Mouse (Mus musculus): Measurements from ENCODE around the gene Smim4. TPM values are rescaled to one million over a fixed set of nuclear protein-coding genes. Genes with fewer than 3 reads are reported as not detected.

Smim4 gene
- polyA plus RNA-seq, 1 experiment from 2014 or later, result 82.2 TPM

DNA sequence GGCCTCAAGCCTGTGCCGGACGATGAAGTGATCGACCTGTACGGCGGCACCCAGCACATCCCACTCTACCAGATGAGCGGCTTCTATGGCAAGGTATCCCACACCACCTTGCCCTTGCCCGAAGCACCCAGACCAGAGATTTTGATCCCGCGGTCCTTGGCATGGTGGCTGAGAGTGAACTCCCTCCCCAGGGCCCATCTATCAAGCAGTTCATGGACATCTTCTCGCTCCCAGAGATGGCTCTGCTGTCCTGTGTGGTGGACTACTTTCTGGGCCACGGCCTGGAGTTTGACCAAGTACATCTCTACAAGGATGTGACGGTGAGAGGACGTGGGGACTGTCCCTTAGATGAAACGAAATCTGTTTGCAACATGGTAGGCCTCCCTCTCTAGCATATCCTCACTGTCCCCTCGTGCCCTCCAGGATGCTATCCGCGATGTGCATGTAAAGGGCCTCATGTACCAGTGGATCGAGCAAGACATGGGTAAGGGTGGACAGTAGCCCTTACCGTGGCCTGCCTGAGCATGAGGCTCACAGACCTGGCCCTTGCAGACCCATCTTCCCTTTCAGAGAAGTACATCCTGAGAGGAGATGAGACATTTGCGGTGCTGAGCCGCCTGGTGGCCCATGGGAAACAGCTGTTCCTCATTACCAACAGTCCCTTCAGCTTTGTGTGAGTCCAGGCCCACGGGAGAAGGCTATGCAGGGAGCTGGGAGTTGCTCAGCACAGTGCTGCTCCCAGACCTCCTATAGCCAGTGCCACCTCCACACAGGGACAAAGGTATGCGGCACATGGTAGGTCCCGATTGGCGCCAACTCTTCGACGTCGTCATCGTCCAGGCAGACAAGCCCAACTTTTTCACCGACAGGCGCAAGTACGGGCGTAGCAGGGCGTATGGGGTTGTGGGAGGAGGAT lies 7.0 kb upstream of the Smim4 start:
- 89% methylated on average over 34 of the region's 34 CpGs for WGBS
- Histone ChIP-seq H3K4me1 (replicated peaks; ENCODE audit: control insufficient read depth, insufficient read depth, low read length) (peaks cover 35% of the 10 kb centered on the region), H3K4me3 (ENCODE audit: low read length) (no peak overlapping the region), H3K9ac (ENCODE audit: low read length) (no peak overlapping the region), H3K27me3 (ENCODE audit: control insufficient read depth, insufficient read depth, low read depth, low read length) (no peaks in the 10 kb centered on the region), H3K4me2 (ENCODE audit: low read depth, low read length) (no peak overlapping the region), H3K27ac (ENCODE audit: low read length) (no peak overlapping the region), H3K36me3 (ENCODE audit: control insufficient read depth, insufficient read depth, low read length) (peaks cover 52% of the 10 kb centered on the region), H3K9me3 (ENCODE audit: control insufficient read depth, low read length) (no peaks in the 10 kb centered on the region)
- no peak for ATAC-seq (ENCODE audit: low read depth)

DNA sequence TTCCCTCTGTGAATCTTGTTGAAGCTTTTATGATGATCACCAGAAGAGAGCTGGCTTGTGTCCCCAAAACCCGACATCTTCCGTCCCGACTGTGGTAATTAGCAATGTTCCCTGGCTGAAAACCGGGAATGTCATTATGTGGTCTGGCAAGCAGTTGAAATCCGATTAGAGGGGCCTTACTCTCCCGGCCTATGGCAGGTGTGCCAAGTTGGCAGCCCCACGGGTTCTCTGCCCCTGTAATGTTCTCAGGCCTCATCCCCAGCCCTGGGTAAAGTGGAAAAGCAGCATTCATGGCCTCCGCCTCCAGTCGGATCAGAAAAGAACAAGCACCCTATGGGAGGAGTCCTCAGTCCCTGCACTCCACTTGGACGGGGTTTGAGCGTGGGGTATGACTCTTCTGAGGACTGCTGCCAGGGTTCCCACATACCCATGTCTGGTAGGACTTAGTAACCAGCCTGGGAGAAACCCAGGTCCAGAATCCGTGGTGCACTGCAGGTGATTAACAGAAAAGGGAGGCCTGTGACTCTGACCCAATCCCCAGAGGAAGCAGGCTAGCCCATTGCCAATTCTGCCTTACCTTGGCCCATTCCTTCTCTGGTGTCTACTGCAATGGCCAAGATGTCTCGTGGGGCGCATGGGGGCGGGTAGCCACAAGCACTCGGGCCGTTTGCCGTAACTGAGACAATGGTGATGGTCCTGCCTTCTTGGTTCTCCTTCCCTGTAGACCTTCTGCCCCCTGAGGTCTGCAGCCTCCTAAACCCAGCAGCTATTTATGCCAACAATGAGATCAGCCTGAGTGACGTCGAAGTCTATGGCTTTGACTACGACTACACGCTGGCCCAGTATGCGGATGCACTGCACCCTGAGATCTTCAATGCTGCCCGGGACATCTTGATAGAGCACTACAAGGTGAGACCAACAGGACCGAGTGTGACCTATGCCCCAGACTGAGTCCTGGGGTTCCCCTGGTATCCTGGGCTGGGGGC lies 5.6 kb upstream of the Smim4 start:
- peak overlapping the region; percentile 89 for H3K27ac ChIP-seq (ENCODE audit: low read length)
- H3K4me3 ChIP-seq (ENCODE audit: low read length), result peak overlapping the region; percentile 94; the same call in 1 of the 2 replicates
- peaks cover 42% of the 10 kb centered on the region for H3K4me1 ChIP-seq (replicated peaks; ENCODE audit: control insufficient read depth, insufficient read depth, low read length)
- H3K9me3 ChIP-seq (ENCODE audit: control insufficient read depth, low read length), result no peaks in the 10 kb centered on the region
- H3K36me3 ChIP-seq (ENCODE audit: control insufficient read depth, insufficient read depth, low read length), result peaks cover 43% of the 10 kb centered on the region
- no peak for ATAC-seq (ENCODE audit: low read depth)
- WGBS, result 78% methylated on average over 25 of the region's 25 CpGs
- H3K9ac ChIP-seq (ENCODE audit: low read length), result peak overlapping the region; percentile 93; the same call in 1 of the 2 replicates
- peak overlapping the region; percentile 91 for H3K4me2 ChIP-seq (ENCODE audit: low read depth, low read length)
- no peaks in the 10 kb centered on the region for H3K27me3 ChIP-seq (ENCODE audit: control insufficient read depth, insufficient read depth, low read depth, low read length)

DNA sequence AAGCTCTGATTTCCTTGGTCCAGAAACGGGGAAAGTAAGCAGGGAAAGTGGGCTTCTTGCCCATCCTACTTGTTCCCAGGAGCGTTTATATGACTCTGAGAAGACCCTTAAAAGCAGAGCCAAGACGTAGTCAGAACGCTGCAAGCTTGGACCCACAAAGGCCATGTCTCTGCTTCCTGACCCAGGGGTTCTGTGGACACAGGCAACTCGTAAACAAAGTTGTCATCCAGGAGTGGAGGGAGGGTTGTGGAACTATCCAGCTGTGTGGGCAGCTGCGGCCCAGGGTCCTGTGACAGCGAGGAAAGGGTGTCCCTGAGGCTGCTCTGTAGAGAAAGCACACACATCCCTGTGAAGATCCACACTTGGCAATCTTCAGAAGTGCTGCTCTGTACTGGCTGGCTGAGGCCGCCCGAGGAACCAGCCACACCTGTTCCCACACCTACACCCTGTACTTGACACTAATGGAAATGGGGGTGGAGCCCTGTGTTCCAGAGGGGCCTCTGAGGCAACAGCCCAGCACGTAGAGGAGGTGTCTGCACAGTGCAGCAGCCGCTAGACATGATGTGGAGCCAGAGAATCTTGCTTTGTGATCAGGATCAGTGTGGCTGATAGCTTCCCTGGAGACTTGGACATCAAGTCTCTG lies 4.4 kb upstream of the Smim4 start:
- no peaks in the 10 kb centered on the region for H3K9me3 ChIP-seq (ENCODE audit: control insufficient read depth, low read length)
- H3K4me3 ChIP-seq (ENCODE audit: low read length), result peak overlapping the region; percentile 94
- peaks cover 42% of the 10 kb centered on the region for H3K4me1 ChIP-seq (replicated peaks; ENCODE audit: control insufficient read depth, insufficient read depth, low read length)
- peak; percentile 50 for ATAC-seq (ENCODE audit: low read depth)
- H3K27me3 ChIP-seq (ENCODE audit: control insufficient read depth, insufficient read depth, low read depth, low read length), result no peaks in the 10 kb centered on the region
- peak overlapping the region; percentile 89 for H3K27ac ChIP-seq (ENCODE audit: low read length)
- H3K36me3 ChIP-seq (ENCODE audit: control insufficient read depth, insufficient read depth, low read length), result peaks cover 34% of the 10 kb centered on the region
- 24% methylated on average over 11 of the region's 11 CpGs for WGBS
- peak overlapping the region; percentile 93 for H3K9ac ChIP-seq (ENCODE audit: low read length)
- peak overlapping the region; percentile 91 for H3K4me2 ChIP-seq (ENCODE audit: low read depth, low read length)

DNA sequence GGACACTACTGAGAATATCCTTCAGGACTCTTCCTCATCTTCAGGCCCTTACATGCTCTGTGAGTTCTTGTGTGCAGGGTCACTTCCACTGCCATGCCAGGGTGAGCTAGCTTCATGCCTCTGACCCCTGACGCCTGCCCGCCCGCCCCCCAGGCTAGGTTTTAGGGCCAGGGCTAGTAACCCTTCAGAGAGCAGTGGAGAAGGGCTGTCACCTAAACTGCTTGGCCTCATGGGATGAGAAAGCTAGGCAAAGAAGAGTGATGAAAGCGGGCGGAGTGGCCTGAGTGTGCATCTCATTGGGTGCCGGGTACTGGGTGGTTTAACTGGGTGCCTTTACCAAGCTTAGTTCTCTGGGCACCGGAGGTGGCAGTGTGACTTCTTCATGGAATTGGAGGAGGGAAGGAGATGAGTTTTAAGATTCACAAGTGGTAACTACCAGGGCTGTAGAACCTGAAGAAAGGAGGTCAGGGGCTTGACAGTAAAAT lies 3.8 kb upstream of the Smim4 start:
- Histone ChIP-seq H3K27ac (ENCODE audit: low read length) (peak overlapping the region; percentile 93), H3K36me3 (ENCODE audit: control insufficient read depth, insufficient read depth, low read length) (peaks cover 29% of the 10 kb centered on the region)

DNA sequence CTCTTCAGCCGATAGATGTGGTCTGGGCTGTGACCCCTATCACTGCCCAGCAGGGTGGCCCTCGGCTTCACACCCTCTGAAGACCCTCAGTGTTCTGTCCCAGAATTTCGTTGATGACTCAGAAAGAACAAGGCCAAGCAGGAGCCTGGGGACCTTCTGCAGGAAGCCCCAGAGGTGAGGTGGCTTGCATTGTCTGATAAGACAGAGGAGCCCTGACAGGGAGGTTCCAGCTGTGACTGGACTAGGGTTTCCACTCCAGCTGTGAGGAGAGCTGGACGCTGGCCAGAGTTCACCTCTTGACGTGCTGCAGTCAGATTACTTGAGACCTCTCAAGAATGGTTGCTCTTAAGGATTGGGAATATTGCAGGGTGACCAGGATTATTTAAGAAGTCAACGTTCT lies 3.3 kb upstream of the Smim4 start:
- H3K9me3 ChIP-seq (ENCODE audit: control insufficient read depth, low read length), result no peaks in the 10 kb centered on the region
- H3K4me3 ChIP-seq (ENCODE audit: low read length), result peak overlapping the region; percentile 94
- H3K9ac ChIP-seq (ENCODE audit: low read length), result peak overlapping the region; percentile 93
- H3K27me3 ChIP-seq (ENCODE audit: control insufficient read depth, insufficient read depth, low read depth, low read length), result no peaks in the 10 kb centered on the region
- H3K36me3 ChIP-seq (ENCODE audit: control insufficient read depth, insufficient read depth, low read length), result peaks cover 24% of the 10 kb centered on the region
- peak overlapping the region; percentile 91 for H3K4me2 ChIP-seq (ENCODE audit: low read depth, low read length)
- H3K27ac ChIP-seq (ENCODE audit: low read length), result peak overlapping the region; percentile 93
- WGBS, result 1% methylated on average over 6 of the region's 6 CpGs
- H3K4me1 ChIP-seq (replicated peaks; ENCODE audit: control insufficient read depth, insufficient read depth, low read length), result peaks cover 42% of the 10 kb centered on the region
- no peak for ATAC-seq (ENCODE audit: low read depth)

More for the DNA sequence above, 3.8 kb upstream of the Smim4 start:
- ATAC-seq (ENCODE audit: low read depth), result no peak
- 67% methylated on average over 7 of the region's 7 CpGs for WGBS
- H3K9ac ChIP-seq (ENCODE audit: low read length), result peak overlapping the region; percentile 93
- H3K4me1 ChIP-seq (replicated peaks; ENCODE audit: control insufficient read depth, insufficient read depth, low read length), result peaks cover 40% of the 10 kb centered on the region
- peak overlapping the region; percentile 94 for H3K4me3 ChIP-seq (ENCODE audit: low read length)
- H3K4me2 ChIP-seq (ENCODE audit: low read depth, low read length), result peak overlapping the region; percentile 91
- no peaks in the 10 kb centered on the region for H3K27me3 ChIP-seq (ENCODE audit: control insufficient read depth, insufficient read depth, low read depth, low read length)
- no peaks in the 10 kb centered on the region for H3K9me3 ChIP-seq (ENCODE audit: control insufficient read depth, low read length)

DNA sequence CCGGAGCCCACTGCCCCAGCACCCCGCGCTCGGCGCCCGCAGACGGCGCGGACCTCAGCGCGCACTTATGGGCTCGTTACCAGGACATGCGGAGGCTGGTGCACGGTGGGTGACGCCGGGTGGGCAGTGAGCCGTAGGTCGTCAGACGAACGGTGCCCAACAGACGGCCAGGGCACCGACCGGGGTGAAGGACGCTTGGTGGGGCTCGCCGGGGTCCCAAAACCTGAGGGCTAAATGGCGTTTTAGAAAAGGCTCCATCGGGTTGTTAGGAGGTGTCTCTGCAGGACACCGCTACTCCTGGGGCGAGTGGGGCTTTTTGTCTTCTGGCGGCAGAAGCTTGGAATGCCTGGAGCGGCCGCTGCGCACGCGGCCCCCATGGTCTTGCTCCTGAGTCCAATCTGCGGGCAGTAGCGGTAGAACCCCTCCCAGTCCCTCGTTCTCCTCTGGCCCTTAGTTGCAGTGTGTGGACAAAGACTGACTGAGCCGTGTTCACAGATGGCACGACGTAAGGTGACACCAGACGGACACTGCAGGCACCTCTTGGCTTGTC lies 2.6 kb upstream of the Smim4 start:
- Histone ChIP-seq H3K27me3 (ENCODE audit: control insufficient read depth, insufficient read depth, low read depth, low read length) (no peaks in the 10 kb centered on the region), H3K9me3 (ENCODE audit: control insufficient read depth, low read length) (no peaks in the 10 kb centered on the region), H3K27ac (ENCODE audit: low read length) (peak overlapping the region; percentile 93), H3K36me3 (ENCODE audit: control insufficient read depth, insufficient read depth, low read length) (peaks cover 17% of the 10 kb centered on the region), H3K9ac (ENCODE audit: low read length) (peak overlapping the region; percentile 93), H3K4me1 (replicated peaks; ENCODE audit: control insufficient read depth, insufficient read depth, low read length) (peaks cover 46% of the 10 kb centered on the region), H3K4me2 (ENCODE audit: low read depth, low read length) (peak overlapping the region; percentile 91), H3K4me3 (ENCODE audit: low read length) (peak overlapping the region; percentile 94)
- under 1% methylated on average over 43 of the region's 43 CpGs for WGBS
- peak; percentile 1; the same call in 1 of the 2 replicates for ATAC-seq (ENCODE audit: low read depth)

DNA sequence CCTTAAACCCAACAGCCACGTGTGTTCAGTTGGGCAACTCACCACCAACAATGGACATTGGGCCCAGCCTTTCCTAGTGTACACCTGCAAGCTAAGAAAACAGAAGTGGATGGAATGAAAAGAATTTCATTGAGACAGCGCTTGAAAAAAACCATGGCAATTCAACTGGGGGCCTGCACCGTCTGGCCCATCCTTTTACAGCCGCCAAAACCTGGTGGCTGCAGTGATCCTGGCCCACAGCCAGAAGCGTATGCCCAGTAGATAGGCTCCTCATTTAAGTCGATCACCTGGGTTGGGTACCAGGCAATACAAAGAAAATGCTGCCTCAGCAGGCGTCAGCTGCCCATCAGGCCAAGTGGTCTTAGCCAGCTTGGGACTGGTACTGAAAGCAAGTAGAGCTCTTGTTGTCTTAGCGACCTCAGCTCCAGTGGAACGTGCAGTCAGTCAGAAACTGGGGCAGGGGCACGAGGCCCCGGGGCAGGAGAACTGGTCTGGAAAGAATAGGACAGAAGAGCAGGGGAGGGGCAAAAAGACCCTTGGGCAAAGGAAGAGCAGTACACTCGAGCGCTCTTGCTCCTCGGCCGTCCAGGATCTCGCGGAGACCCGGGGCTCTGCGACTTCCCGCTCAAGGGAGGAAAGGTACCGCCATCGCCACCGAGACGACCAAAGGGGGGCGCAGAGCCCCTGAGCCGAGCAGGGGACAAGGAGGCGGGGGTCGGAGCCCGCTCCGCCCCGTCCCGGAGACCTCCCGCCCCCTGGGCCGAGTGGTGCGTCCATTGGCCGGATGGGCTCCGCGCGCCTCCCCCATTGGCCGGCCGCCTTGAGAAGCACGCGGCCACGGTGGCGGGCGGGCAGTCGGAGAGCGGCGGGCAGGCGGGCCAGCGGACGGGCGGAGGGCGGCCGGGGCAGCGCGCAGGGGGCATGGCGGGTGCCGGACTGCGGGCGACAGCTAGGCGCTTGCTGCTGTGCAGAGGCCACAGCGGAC lies 1.8 kb upstream of the Smim4 start, which contains the start of gene Nt5dc2:
Gene Nt5dc2, plus strand, starts transcription at position 818 of the 985 bp plus-strand sequence.
- peaks cover 48% of the 10 kb centered on the region for H3K4me1 ChIP-seq (replicated peaks; ENCODE audit: control insufficient read depth, insufficient read depth, low read length)
- H3K9ac ChIP-seq (ENCODE audit: low read length), result peak within 1 kb of the TSS; percentile 93
- H3K4me2 ChIP-seq (ENCODE audit: low read depth, low read length), result peak within 1 kb of the TSS; percentile 91
- no peaks in the 10 kb centered on the region for H3K27me3 ChIP-seq (ENCODE audit: control insufficient read depth, insufficient read depth, low read depth, low read length)
- H3K4me3 ChIP-seq (ENCODE audit: low read length), result peak within 1 kb of the TSS; percentile 94
- H3K9me3 ChIP-seq (ENCODE audit: control insufficient read depth, low read length), result no peaks in the 10 kb centered on the region
- peak within 1 kb of the TSS; percentile 93 for H3K27ac ChIP-seq (ENCODE audit: low read length)
- H3K36me3 ChIP-seq (ENCODE audit: control insufficient read depth, insufficient read depth, low read length), result peaks cover 11% of the 10 kb centered on the region
- WGBS, result 4% methylated on average over 46 of the region's 63 CpGs
- ATAC-seq (ENCODE audit: low read depth), result peak; percentile 84

All from lung, embryonic 16.5 days (tissue).